Mouse (Mus musculus): ENCODE results near the gene Gla. TPM values are rescaled to one million over a fixed set of nuclear protein-coding genes. Genes with fewer than 3 reads are reported as not detected.

Gla gene
- total and polyA plus RNA-seq, 2 experiments from 2014 or later: 1.5 to 4.1 TPM

- Histone ChIP-seq H3K9me3 (replicated peaks; ENCODE audit: control insufficient read depth, low read length) (no peaks in the 10 kb centered on the region), H3K4me1 (ENCODE audit: control insufficient read depth, insufficient read depth) (no peaks in the 10 kb centered on the region), H3K4me2 (ENCODE audit: low read depth, low read length) (no peak overlapping the region), H3K9ac (replicated peaks; ENCODE audit: low read depth, low read length) (no peak overlapping the region), H3K27me3 (ENCODE audit: control insufficient read depth, insufficient read depth, low read length) (no peaks in the 10 kb centered on the region), H3K4me3 (ENCODE audit: low read depth, low read length) (no peak overlapping the region), H3K27ac (ENCODE audit: low read depth) (no peak overlapping the region), H3K36me3 (replicated peaks; ENCODE audit: control insufficient read depth, insufficient read depth, low read length) (no peaks in the 10 kb centered on the region)
- TF ChIP-seq EP300 (IDR thresholded peaks at IDR 0.05; ENCODE audit: low read depth) (no peak), CTCF (IDR thresholded peaks at IDR 0.05; ENCODE audit: low read depth) (no peak)
- DNase-seq (ENCODE audit: low spot score) (no peak), ATAC-seq (ENCODE audit: insufficient read depth, low read depth) (no peak)
- WGBS: 71% methylated on average over 14 of the region's 14 CpGs
Measured at GRCm38 (mm10) chrX:134580528-134581305, 20.2 kb downstream of the Gla start.

- H3K9me3 ChIP-seq (replicated peaks; ENCODE audit: control insufficient read depth, low read length): no peaks in the 10 kb centered on the region
- 77% methylated on average over 4 of the region's 4 CpGs for WGBS
Measured at GRCm38 (mm10) chrX:134577896-134578295, 23.0 kb downstream of the Gla start.

GRCm38 (mm10) chrX:134566536-134567222 lies 34.2 kb downstream of the Gla start:
- TF ChIP-seq EP300 (IDR thresholded peaks at IDR 0.05; ENCODE audit: low read depth) (no peak), CTCF (IDR thresholded peaks at IDR 0.05; ENCODE audit: low read depth) (no peak)
- no peaks in the 10 kb centered on the region for H3K9me3 ChIP-seq (replicated peaks; ENCODE audit: control insufficient read depth, low read length)
- no peak overlapping the region for H3K4me2 ChIP-seq (ENCODE audit: low read depth, low read length)
- DNase-seq (ENCODE audit: low spot score) (no peak), ATAC-seq (ENCODE audit: insufficient read depth, low read depth) (no peak)
- no peak overlapping the region for H3K9ac ChIP-seq (replicated peaks; ENCODE audit: low read depth, low read length)
- WGBS: 73% methylated on average over 8 of the region's 8 CpGs
- no peaks in the 10 kb centered on the region for H3K27me3 ChIP-seq (ENCODE audit: control insufficient read depth, insufficient read depth, low read length)
- H3K27ac ChIP-seq (ENCODE audit: low read depth): no peak overlapping the region
- H3K36me3 ChIP-seq (replicated peaks; ENCODE audit: control insufficient read depth, insufficient read depth, low read length): no peaks in the 10 kb centered on the region
- no peak overlapping the region for H3K4me3 ChIP-seq (ENCODE audit: low read depth, low read length)
- no peaks in the 10 kb centered on the region for H3K4me1 ChIP-seq (ENCODE audit: control insufficient read depth, insufficient read depth)

More at GRCm38 (mm10) chrX:134577896-134578295, 23.0 kb downstream of the Gla start:
- no peak for TF ChIP-seq EP300 (IDR thresholded peaks at IDR 0.05; ENCODE audit: low read depth)
- no peak for TF ChIP-seq CTCF (IDR thresholded peaks at IDR 0.05; ENCODE audit: low read depth)
- no peaks in the 10 kb centered on the region for H3K36me3 ChIP-seq (replicated peaks; ENCODE audit: control insufficient read depth, insufficient read depth, low read length)
- H3K27me3 ChIP-seq (ENCODE audit: control insufficient read depth, insufficient read depth, low read length): no peaks in the 10 kb centered on the region
- H3K4me2 ChIP-seq (ENCODE audit: low read depth, low read length): no peak overlapping the region
- no peak overlapping the region for H3K27ac ChIP-seq (ENCODE audit: low read depth)
- no peaks in the 10 kb centered on the region for H3K4me1 ChIP-seq (ENCODE audit: control insufficient read depth, insufficient read depth)
- H3K4me3 ChIP-seq (ENCODE audit: low read depth, low read length): no peak overlapping the region
- ATAC-seq (ENCODE audit: insufficient read depth, low read depth) (no peak), DNase-seq (ENCODE audit: low spot score) (no peak)
- H3K9ac ChIP-seq (replicated peaks; ENCODE audit: low read depth, low read length): no peak overlapping the region

- no peaks in the 10 kb centered on the region for H3K4me1 ChIP-seq (ENCODE audit: control insufficient read depth, insufficient read depth)
- no peaks in the 10 kb centered on the region for H3K36me3 ChIP-seq (replicated peaks; ENCODE audit: control insufficient read depth, insufficient read depth, low read length)
- TF ChIP-seq EP300 (IDR thresholded peaks at IDR 0.05; ENCODE audit: low read depth): no peak
- TF ChIP-seq CTCF (IDR thresholded peaks at IDR 0.05; ENCODE audit: low read depth): no peak
- 22% methylated on average over 4 of the region's 4 CpGs for WGBS
- H3K9me3 ChIP-seq (replicated peaks; ENCODE audit: control insufficient read depth, low read length): no peaks in the 10 kb centered on the region
- H3K4me2 ChIP-seq (ENCODE audit: low read depth, low read length): no peak overlapping the region
- ATAC-seq (ENCODE audit: insufficient read depth, low read depth): no peak
- no peak overlapping the region for H3K9ac ChIP-seq (replicated peaks; ENCODE audit: low read depth, low read length)
- H3K27me3 ChIP-seq (ENCODE audit: control insufficient read depth, insufficient read depth, low read length): no peaks in the 10 kb centered on the region
- DNase-seq (ENCODE audit: low spot score): no peak
- H3K4me3 ChIP-seq (ENCODE audit: low read depth, low read length): no peak overlapping the region
- H3K27ac ChIP-seq (ENCODE audit: low read depth): no peak overlapping the region
Measured at GRCm38 (mm10) chrX:134564326-134564725, 36.6 kb downstream of the Gla start.

- Histone ChIP-seq H3K27ac (ENCODE audit: low read depth) (no peak overlapping the region), H3K4me2 (ENCODE audit: low read depth, low read length) (no peak overlapping the region), H3K36me3 (replicated peaks; ENCODE audit: control insufficient read depth, insufficient read depth, low read length) (no peaks in the 10 kb centered on the region), H3K4me3 (ENCODE audit: low read depth, low read length) (no peak overlapping the region), H3K4me1 (ENCODE audit: control insufficient read depth, insufficient read depth) (no peaks in the 10 kb centered on the region), H3K9me3 (replicated peaks; ENCODE audit: control insufficient read depth, low read length) (no peaks in the 10 kb centered on the region), H3K9ac (replicated peaks; ENCODE audit: low read depth, low read length) (no peak overlapping the region), H3K27me3 (ENCODE audit: control insufficient read depth, insufficient read depth, low read length) (no peaks in the 10 kb centered on the region)
- 66% methylated on average over 6 of the region's 6 CpGs for WGBS
- ATAC-seq (ENCODE audit: insufficient read depth, low read depth) (no peak), DNase-seq (ENCODE audit: low spot score) (no peak)
- TF ChIP-seq CTCF (IDR thresholded peaks at IDR 0.05; ENCODE audit: low read depth): no peak
- TF ChIP-seq EP300 (IDR thresholded peaks at IDR 0.05; ENCODE audit: low read depth): no peak
Measured at GRCm38 (mm10) chrX:134554425-134554824, 46.5 kb downstream of the Gla start.

Data from heart, postnatal 0 days (tissue).